Comparison of ENCODE assay signal across 10 mouse cellular contexts in the genomic region with DNA sequence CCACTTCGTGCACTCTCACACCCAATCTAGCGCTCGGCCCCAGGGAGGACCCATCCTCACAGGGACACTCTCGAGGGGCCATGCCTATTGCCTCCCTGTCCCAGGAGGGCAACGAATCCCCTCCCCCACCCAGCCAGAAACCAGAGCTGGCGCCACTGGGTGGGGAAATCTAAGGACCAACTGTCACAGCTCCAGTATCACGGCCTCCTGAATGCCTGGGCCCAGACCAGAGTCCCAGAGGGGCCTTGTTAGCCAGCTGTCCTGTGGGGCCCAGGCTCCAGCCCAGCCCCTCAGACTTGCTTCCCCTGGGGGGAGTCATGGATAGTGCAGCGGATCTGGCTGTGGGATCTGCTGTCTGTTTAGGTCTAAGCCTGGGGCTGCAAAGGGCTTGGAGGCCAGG. TPM values are rescaled to one million over a fixed set of nuclear protein-coding genes. Genes with fewer than 3 reads are reported as not detected.
DNase-seq lines count a peak whose midpoint lies in the region; ATAC-seq and TF ChIP-seq lines count a peak whose summit lies in the region.
"Had no signal": no experiment of that assay in that cellular context is flagged by ENCODE, and none has a peak within 500 bp of the region (broad histone marks: within the 10 kb centered on the region; RNA-seq: fewer than 3 reads in every experiment).

No protein-coding gene starts in this region.

- DNase-seq in heart, adult 8-10 months (ENCODE audit: low spot score): no peak
- DNase-seq in brain, embryonic 14.5 days (ENCODE audit: low read depth): peak; percentile 45
- DNase-seq in hindbrain, embryonic 10.5 days (ENCODE audit: low spot score): no peak
- no peak for DNase-seq in left cerebral cortex, postnatal 25 days (ENCODE audit: low spot score in 2 of 2)
- no peak for DNase-seq in right cerebral cortex, postnatal 10 days (ENCODE audit: low spot score in 2 of 2)
- DNase-seq: gastrocnemius, postnatal 25 days had no signal

- peak overlapping the region in 1 of 2 experiments; percentile 6; a peak in 1 of 4 replicates for H3K27ac ChIP-seq in heart, embryonic 14.5 days (replicated peaks in 1 of 2; ENCODE audit: control insufficient read depth in 1 of 2, insufficient read depth in 1 of 2, low read depth in 2 of 2, low read length in 2 of 2)
- peak overlapping the region; percentile 78 for H3K27ac ChIP-seq in hindbrain, embryonic 10.5 days
- peak overlapping the region; percentile 73 for H3K27ac ChIP-seq in midbrain, embryonic 13.5 days
- H3K27ac ChIP-seq: liver, embryonic 14.5 days had no signal

- intact Hi-C loops in left cerebral cortex, postnatal 25 days (cut with DNase I): no loop called here

- H3K4me1 ChIP-seq in heart, embryonic 14.5 days (ENCODE audit: control insufficient read depth in 2 of 2, insufficient read depth in 2 of 2, low read length in 2 of 2): peaks cover 29 to 42% of the 10 kb centered on the region in 2 experiments
- peaks cover 56% of the 10 kb centered on the region for H3K4me1 ChIP-seq in hindbrain, embryonic 10.5 days (replicated peaks)
- peaks cover 53% of the 10 kb centered on the region for H3K4me1 ChIP-seq in midbrain, embryonic 13.5 days (replicated peaks)

- H3K9me3 ChIP-seq in heart, embryonic 14.5 days (ENCODE audit: control insufficient read depth, low read length): no peaks in the 10 kb centered on the region
- no peaks in the 10 kb centered on the region for H3K9me3 ChIP-seq in hindbrain, embryonic 10.5 days
- H3K9me3 ChIP-seq in midbrain, embryonic 13.5 days: no peaks in the 10 kb centered on the region

- 30% methylated on average over 8 of the region's 8 CpGs for WGBS in heart, embryonic 14.5 days
- WGBS in hindbrain, embryonic 10.5 days: 27% methylated on average over 8 of the region's 8 CpGs
- WGBS in midbrain, embryonic 13.5 days: 29% methylated on average over 8 of the region's 8 CpGs

- no peak overlapping the region for H3K4me3 ChIP-seq in heart, embryonic 14.5 days (ENCODE audit: control insufficient read depth in 1 of 2, insufficient read depth in 1 of 2, low read depth in 1 of 2, low read length in 2 of 2)
- peak overlapping the region; percentile 37 for H3K4me3 ChIP-seq in hindbrain, embryonic 10.5 days
- peak overlapping the region; percentile 18 for H3K4me3 ChIP-seq in midbrain, embryonic 13.5 days (replicated peaks)

- TF ChIP-seq CTCF in brain, embryonic 14.5 days (IDR thresholded peaks at IDR 0.05; ENCODE audit: borderline replicate concordance, extremely low read depth, insufficient read depth, insufficient read length): no peak

- peak overlapping the region; percentile 23 for H3K4me2 ChIP-seq in heart, embryonic 14.5 days (ENCODE audit: low read length)
- H3K4me2 ChIP-seq in midbrain, embryonic 13.5 days (replicated peaks): peak overlapping the region; percentile 89

- ATAC-seq in heart, embryonic 14.5 days (ENCODE audit: insufficient number of reproducible peaks, insufficient read depth, low FRiP score, low read depth): no peak
- ATAC-seq in midbrain, embryonic 13.5 days: no peak
- ATAC-seq in inflammation-experienced regulatory T-cells, adult 6 months: no peak

- TF ChIP-seq POLR2A in brain, embryonic 14.5 days (IDR thresholded peaks at IDR 0.05; ENCODE audit: borderline replicate concordance, extremely low read depth, insufficient read depth, insufficient read length, poor library complexity, severe bottlenecking): no peak

- H3K36me3 ChIP-seq in heart, embryonic 14.5 days (ENCODE audit: control insufficient read depth, insufficient read depth, low read length): peaks cover 4% of the 10 kb centered on the region; the same call in 1 of the 2 replicates
- H3K36me3 ChIP-seq in hindbrain, embryonic 10.5 days: peaks cover 37% of the 10 kb centered on the region
- peaks cover 27% of the 10 kb centered on the region for H3K36me3 ChIP-seq in midbrain, embryonic 13.5 days

- no peaks in the 10 kb centered on the region for H3K27me3 ChIP-seq in heart, embryonic 14.5 days (ENCODE audit: control insufficient read depth, insufficient read depth, low read length)
- no peaks in the 10 kb centered on the region for H3K27me3 ChIP-seq in hindbrain, embryonic 10.5 days (ENCODE audit: insufficient read depth, poor library complexity, severe bottlenecking)
- no peaks in the 10 kb centered on the region for H3K27me3 ChIP-seq in midbrain, embryonic 13.5 days

- peak overlapping the region; percentile 34; the same call in 1 of the 2 replicates for H3K9ac ChIP-seq in heart, embryonic 14.5 days (ENCODE audit: low read length)
- peak overlapping the region; percentile 65 for H3K9ac ChIP-seq in midbrain, embryonic 13.5 days (replicated peaks)
- H3K9ac ChIP-seq: liver, embryonic 14.5 days had no signal

RNA-seq across cellular contexts. Expression of gene Mex3a, which starts 4.6 kb away (rescaled TPM):
- 9.0 and 11.0 TPM in 2 replicates for polyA plus RNA-seq in heart, embryonic 14.5 days (2014; fragmentation: Nextera tagmentation; extraction: Ambion mirVana)
- under 1 TPM; 0.28 to 0.44 (median 0.33) TPM for total RNA-seq in heart, adult 8-10 months (2022)
- 93.2 and 103 TPM in 2 replicates for polyA plus RNA-seq in brain, embryonic 14.5 days (2012; rRNA removed)
- polyA plus RNA-seq in hindbrain, embryonic 10.5 days (2016; fragmentation: Nextera tagmentation; extraction: Ambion mirVana): 30.7 and 31.0 TPM in 2 replicates
- 49.5 and 51.5 TPM in 2 replicates for polyA plus RNA-seq in midbrain, embryonic 13.5 days (2015; fragmentation: Nextera tagmentation; extraction: Ambion mirVana)
- 1 to 10 TPM; 2.8 to 3.0 TPM for total RNA-seq in left cerebral cortex, postnatal 25 days (2021)
- under 1 TPM; 0.17 to 0.20 (median 0.18) TPM for polyA plus RNA-seq in inflammation-experienced regulatory T-cells, adult 6 months (2017; shearing (Covaris generic))

RNA-seq across cellular contexts. Expression of gene Lmna, which starts 17.8 kb away (rescaled TPM):
- 76.7 and 84.1 TPM in 2 replicates for polyA plus RNA-seq in heart, embryonic 14.5 days (2014; fragmentation: Nextera tagmentation; extraction: Ambion mirVana)
- total RNA-seq in heart, adult 8-10 months (2022): 100 to 1,000 TPM; 112 to 127 (median 118) TPM
- 33.2 and 39.5 TPM in 2 replicates for polyA plus RNA-seq in brain, embryonic 14.5 days (2012; rRNA removed)
- 13.4 and 24.0 TPM in 2 replicates for polyA plus RNA-seq in hindbrain, embryonic 10.5 days (2016; fragmentation: Nextera tagmentation; extraction: Ambion mirVana)
- 21.4 and 23.4 TPM in 2 replicates for polyA plus RNA-seq in midbrain, embryonic 13.5 days (2015; fragmentation: Nextera tagmentation; extraction: Ambion mirVana)
- total RNA-seq in left cerebral cortex, postnatal 25 days (2021): 10 to 100 TPM; 42.1 to 48.7 TPM
- polyA plus RNA-seq in inflammation-experienced regulatory T-cells, adult 6 months (2017; shearing (Covaris generic)): 1 to 10 TPM; 2.6 to 8.0 (median 4.0) TPM

RNA-seq across cellular contexts. Expression of gene Rab25, which starts 20.5 kb away (rescaled TPM):
- 0.30 TPM in 1 of 2 replicates, not detected in the other for polyA plus RNA-seq in heart, embryonic 14.5 days (2014; fragmentation: Nextera tagmentation; extraction: Ambion mirVana)
- not detected for total RNA-seq in heart, adult 8-10 months (2022)
- polyA plus RNA-seq in brain, embryonic 14.5 days (2012; rRNA removed): 1.7 and 2.4 TPM in 2 replicates
- polyA plus RNA-seq in hindbrain, embryonic 10.5 days (2016; fragmentation: Nextera tagmentation; extraction: Ambion mirVana): 2.1 and 2.9 TPM in 2 replicates
- not detected in 2 replicates for polyA plus RNA-seq in midbrain, embryonic 13.5 days (2015; fragmentation: Nextera tagmentation; extraction: Ambion mirVana)
- not detected for total RNA-seq in left cerebral cortex, postnatal 25 days (2021)
- polyA plus RNA-seq in inflammation-experienced regulatory T-cells, adult 6 months (2017; shearing (Covaris generic)): not detected
- total RNA-seq: gastrocnemius, postnatal 25 days had no signal

RNA-seq across cellular contexts. Expression of gene Lamtor2, which starts 25.3 kb away (rescaled TPM):
- 75.6 and 87.5 TPM in 2 replicates for polyA plus RNA-seq in heart, embryonic 14.5 days (2014; fragmentation: Nextera tagmentation; extraction: Ambion mirVana)
- 100 to 1,000 TPM; 104 to 116 (median 107) TPM for total RNA-seq in heart, adult 8-10 months (2022)
- polyA plus RNA-seq in brain, embryonic 14.5 days (2012; rRNA removed): 121 and 122 TPM in 2 replicates
- polyA plus RNA-seq in hindbrain, embryonic 10.5 days (2016; fragmentation: Nextera tagmentation; extraction: Ambion mirVana): 173 and 180 TPM in 2 replicates
- 181 and 182 TPM in 2 replicates for polyA plus RNA-seq in midbrain, embryonic 13.5 days (2015; fragmentation: Nextera tagmentation; extraction: Ambion mirVana)
- total RNA-seq in left cerebral cortex, postnatal 25 days (2021): 10 to 100 TPM; 96.9 to 99.5 TPM
- polyA plus RNA-seq in inflammation-experienced regulatory T-cells, adult 6 months (2017; shearing (Covaris generic)): 100 to 1,000 TPM; 149 to 189 (median 187) TPM

RNA-seq across cellular contexts. Expression of gene Ubqln4, which starts 26.0 kb away (rescaled TPM):
- polyA plus RNA-seq in heart, embryonic 14.5 days (2014; fragmentation: Nextera tagmentation; extraction: Ambion mirVana): 37.4 and 37.5 TPM in 2 replicates
- total RNA-seq in heart, adult 8-10 months (2022): 10 to 100 TPM; 68.8 to 90.5 (median 77.6) TPM
- 108 and 113 TPM in 2 replicates for polyA plus RNA-seq in brain, embryonic 14.5 days (2012; rRNA removed)
- polyA plus RNA-seq in hindbrain, embryonic 10.5 days (2016; fragmentation: Nextera tagmentation; extraction: Ambion mirVana): 69.0 and 72.5 TPM in 2 replicates
- 39.1 and 46.7 TPM in 2 replicates for polyA plus RNA-seq in midbrain, embryonic 13.5 days (2015; fragmentation: Nextera tagmentation; extraction: Ambion mirVana)
- total RNA-seq in left cerebral cortex, postnatal 25 days (2021): 100 to 1,000 TPM; 128 to 129 TPM
- 10 to 100 TPM in 2 of 3 experiments, 1 to 10 TPM in 1; 9.8 to 15.5 (median 12.1) TPM for polyA plus RNA-seq in inflammation-experienced regulatory T-cells, adult 6 months (2017; shearing (Covaris generic))

Comparison
In these comparisons a context has a peak if more than half of its experiments do, and no peak if none do; other contexts are left out.
1. H3K4me3 ChIP-seq: peak in hindbrain, embryonic 10.5 days (single experiment) and midbrain, embryonic 13.5 days (single experiment); none in heart, embryonic 14.5 days (0 of 2).